Mouse (Mus musculus) limb, embryonic 11.5 days (tissue): Measurements from ENCODE around the gene Susd1. TPM values are rescaled to one million over a fixed set of nuclear protein-coding genes. Genes with fewer than 3 reads are reported as not detected.
"Not testable (repeated sequence)": the region's sequence is repeated elsewhere in the genome, so short reads cannot be mapped to it uniquely, and the experiment has no call there.

ENCODE experiments used
- ATAC-seq: fragments of 200-750 bp; cut with Nextera tagmentation; 2 replicates; pipeline ENCODE4 v1.8.0; 2017; ENCODE audit warnings: low read depth; ENCODE audit not compliant: insufficient number of reproducible peaks, low FRiP score, low TSS enrichment
- DNase-seq: peaks from one replicate; pipeline ENCODE4 v3.0.0-alpha.2; 2015; ENCODE audit warnings: low spot score
- H3K27ac ChIP-seq: fragments of 300-500 bp; sonication (generic); replicated peaks from 2 replicates; pipeline ENCODE4 v1.5.1; 2014; ENCODE audit warnings: low read depth, mild to moderate bottlenecking, low read length
- H3K27me3 ChIP-seq: fragments of 300-500 bp; sonication (generic); 2 replicates; pipeline ENCODE4 v1.6.1; 2014; ENCODE audit warnings: mild to moderate bottlenecking, low read length, mixed read lengths; ENCODE audit not compliant: control insufficient read depth, insufficient read depth
- H3K36me3 ChIP-seq: fragments of 300-500 bp; sonication (generic); 2 replicates; pipeline ENCODE4 v1.6.1; 2014; ENCODE audit warnings: mild to moderate bottlenecking, low read length, moderate library complexity, mixed read lengths; ENCODE audit not compliant: control insufficient read depth, insufficient read depth
- H3K4me1 ChIP-seq: fragments of 300-500 bp; sonication (generic); 2 replicates; pipeline ENCODE4 v1.6.1; 2014; ENCODE audit warnings: low read length, mixed read lengths; ENCODE audit not compliant: control insufficient read depth, insufficient read depth
- H3K4me2 ChIP-seq: fragments of 300-500 bp; sonication (generic); 2 replicates; pipeline ENCODE4 v1.6.1; 2014; ENCODE audit warnings: low read depth, mild to moderate bottlenecking, moderate library complexity; ENCODE audit not compliant: severe bottlenecking
- H3K4me3 ChIP-seq: fragments of 300-500 bp; sonication (generic); 2 replicates; pipeline ENCODE4 v1.5.1; 2014; ENCODE audit warnings: low read depth, low read length
- H3K9ac ChIP-seq: fragments of 300-500 bp; sonication (generic); 2 replicates; pipeline ENCODE4 v1.6.1; 2014; ENCODE audit warnings: mild to moderate bottlenecking, low read length
- H3K9me3 ChIP-seq: fragments of 300-500 bp; sonication (generic); 2 replicates; pipeline ENCODE4 v1.6.1; 2016; ENCODE audit warnings: low read length; ENCODE audit not compliant: control insufficient read depth
- WGBS: fragments of 180-500 bp; shearing (Covaris S2); extraction: QIAGEN DNeasy Blood & Tissue Kit; methylation state at CpG from one replicate; pipeline ENCODE4 v1.1.7; 2014; 5-methylcytosine and 5-hydroxymethylcytosine counted together
- polyA plus RNA-seq: library from polyadenylated mRNA; unstranded; fragments of >200 nt; fragmentation: Nextera tagmentation; extraction: Ambion mirVana; gene quantifications from 2 replicates; pipeline ENCODE4 v1.2.1, GENCODE M21; 2014

Gene Susd1
- polyA plus RNA-seq, 1 experiment from 2014 or later = 0.99 TPM

DNA sequence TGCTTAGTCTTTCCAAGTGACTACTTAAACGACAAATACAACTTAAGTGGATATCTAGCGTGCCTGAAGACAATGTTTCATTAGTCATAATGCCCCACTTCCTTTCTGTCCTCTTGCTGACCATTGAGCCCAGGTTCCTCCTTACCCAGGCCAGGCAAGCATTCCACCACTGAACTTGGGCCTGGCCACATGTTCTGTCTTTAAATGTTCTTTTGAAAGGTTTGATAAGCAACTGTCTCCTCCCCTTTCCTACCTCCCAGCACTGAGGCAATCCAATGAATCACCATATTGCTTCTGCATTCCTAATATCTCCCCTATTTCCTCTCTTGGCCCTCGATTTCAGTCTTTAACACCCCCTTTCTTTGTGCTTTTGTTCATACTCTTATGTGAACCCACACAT is 143.8 kb downstream of the Susd1 start:
- Histone ChIP-seq H3K4me3 (no peak overlapping the region), H3K27ac (no peak overlapping the region), H3K9ac (no peak overlapping the region), H3K4me2 (no peak overlapping the region), H3K36me3 (no peaks in the 10 kb centered on the region), H3K27me3 (no peaks in the 10 kb centered on the region), H3K4me1 (no peaks in the 10 kb centered on the region), H3K9me3 (no peaks in the 10 kb centered on the region)
- 95% methylated on average over 3 of the region's 3 CpGs for WGBS
- ATAC-seq = no peak
- no peak for DNase-seq

DNA sequence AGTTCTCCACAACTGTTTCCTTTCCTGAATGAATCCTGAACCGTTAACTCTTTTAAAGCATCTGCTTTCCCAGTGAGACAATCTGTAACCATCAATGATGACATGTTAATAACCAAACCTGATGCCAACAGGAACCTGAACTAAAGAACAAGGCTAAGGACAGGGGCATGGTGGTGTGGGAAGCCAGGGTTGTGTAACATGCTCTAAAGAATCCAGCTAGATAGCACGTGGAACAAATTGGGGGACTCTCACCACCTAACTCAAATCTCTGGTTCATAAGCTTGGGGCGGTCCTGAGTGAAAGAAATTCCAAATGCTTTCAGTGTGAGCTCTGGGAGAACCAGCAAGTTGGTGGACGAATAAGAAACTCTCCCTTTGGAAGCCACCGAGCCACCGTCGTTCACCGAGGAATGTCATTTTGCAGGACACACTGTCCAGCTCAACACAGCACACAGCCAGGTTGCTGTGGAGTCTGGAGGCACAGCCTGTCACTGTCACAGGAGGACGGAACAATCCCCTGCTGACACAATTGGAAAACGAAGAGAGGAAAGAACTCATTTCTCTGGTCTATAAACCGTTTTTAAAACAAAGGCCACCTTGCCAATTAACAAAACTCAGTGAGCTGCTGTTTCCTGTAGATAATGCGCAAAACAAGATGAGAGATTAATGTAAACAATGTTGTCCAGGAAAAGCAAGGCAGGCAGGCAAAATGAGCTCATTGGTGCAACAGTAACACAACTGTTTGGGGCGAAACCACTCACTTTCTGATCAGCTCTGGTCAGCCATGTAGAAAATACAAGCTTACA is 146.3 kb downstream of the Susd1 start:
- ATAC-seq (no peak), DNase-seq (no peak)
- Histone ChIP-seq H3K27me3 (no peaks in the 10 kb centered on the region), H3K9me3 (no peaks in the 10 kb centered on the region), H3K9ac (no peak overlapping the region), H3K4me1 (no peaks in the 10 kb centered on the region), H3K4me2 (no peak overlapping the region), H3K4me3 (no peak overlapping the region), H3K27ac (no peak overlapping the region), H3K36me3 (no peaks in the 10 kb centered on the region)
- WGBS = 82% methylated on average over 13 of the region's 13 CpGs

DNA sequence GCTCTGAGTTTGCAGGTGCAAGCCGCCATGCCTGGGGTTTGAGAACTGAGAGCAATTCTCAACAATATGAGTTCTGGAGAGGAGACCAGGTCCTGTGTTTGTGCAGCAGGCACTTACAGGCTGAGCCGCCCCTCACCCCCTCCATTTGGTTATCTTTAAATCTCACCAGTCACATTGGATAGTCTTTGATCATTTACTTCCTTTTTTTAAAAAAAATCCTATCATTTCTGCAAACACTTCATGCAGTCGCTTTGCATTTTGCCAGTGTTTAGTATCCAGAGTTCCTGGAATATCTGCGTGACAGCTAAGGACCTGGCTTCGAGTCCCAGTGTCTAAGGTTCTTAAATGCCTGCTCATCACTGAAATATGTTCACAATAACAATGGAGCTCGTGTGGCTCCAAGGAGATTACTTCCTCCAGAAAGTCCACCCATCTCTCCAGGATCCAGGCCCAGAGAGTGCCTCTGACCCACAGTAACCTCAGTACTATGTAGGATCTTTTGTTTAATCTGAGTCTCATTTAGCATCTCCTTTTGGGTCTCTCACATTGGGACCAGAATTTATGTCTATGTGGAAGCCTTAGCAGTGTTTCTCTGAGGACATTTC is 147.4 kb downstream of the Susd1 start:
- Histone ChIP-seq H3K4me2 (no peak overlapping the region), H3K4me1 (no peaks in the 10 kb centered on the region), H3K27me3 (no peaks in the 10 kb centered on the region), H3K4me3 (no peak overlapping the region), H3K9ac (no peak overlapping the region), H3K9me3 (no peaks in the 10 kb centered on the region), H3K27ac (no peak overlapping the region), H3K36me3 (no peaks in the 10 kb centered on the region)
- DNase-seq = no peak
- 76% methylated on average over 6 of the region's 6 CpGs for WGBS
- no peak for ATAC-seq

DNA sequence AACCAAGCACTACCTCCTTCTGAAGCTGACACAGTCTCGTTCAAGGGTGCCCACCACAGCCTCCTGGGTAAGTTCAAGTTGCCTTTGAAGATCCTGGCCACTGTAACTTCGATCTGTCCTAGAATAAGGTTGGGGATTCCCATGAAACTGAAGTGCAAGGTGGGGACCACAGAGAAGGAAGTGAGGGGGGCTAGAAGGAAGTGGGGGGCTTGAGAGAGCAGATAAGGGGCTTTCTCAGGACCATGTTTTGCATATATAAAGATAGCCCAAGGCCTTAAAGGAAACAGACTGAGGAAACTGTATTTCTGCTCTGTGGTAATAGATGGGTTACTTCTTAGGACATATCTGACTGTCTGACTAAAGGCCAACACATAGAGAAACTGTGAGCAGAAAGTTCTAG is 151.3 kb downstream of the Susd1 start:
- Histone ChIP-seq H3K4me1 (no peaks in the 10 kb centered on the region), H3K4me3 (no peak overlapping the region), H3K27ac (no peak overlapping the region), H3K36me3 (no peaks in the 10 kb centered on the region), H3K27me3 (no peaks in the 10 kb centered on the region), H3K9me3 (0 out of 2 replicates have a peak, but pooled peaks cover 3% of the 10 kb centered on the region), H3K4me2 (no peak overlapping the region), H3K9ac (no peak overlapping the region)
- 82% methylated on average over 2 of the region's 2 CpGs for WGBS
- ATAC-seq (no peak), DNase-seq (no peak)

DNA sequence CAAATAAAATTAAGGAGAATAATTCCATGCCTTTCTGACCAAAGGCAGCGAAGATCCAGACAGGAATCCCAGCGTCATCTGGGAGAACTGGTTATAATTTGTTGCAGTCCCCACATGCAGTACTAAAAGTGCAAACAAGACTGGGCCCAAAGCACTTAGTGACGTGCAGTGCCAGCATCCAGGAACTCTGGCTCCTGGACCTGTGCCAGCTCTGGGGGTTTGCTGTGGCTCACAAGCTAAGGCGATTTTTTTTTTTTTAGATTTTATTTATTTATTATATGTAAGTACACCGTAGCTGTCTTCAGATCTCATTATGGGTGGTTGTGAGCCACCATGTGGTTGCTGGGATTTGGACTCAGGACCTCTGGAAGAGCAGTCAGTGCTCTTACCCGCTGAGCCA is 152.1 kb downstream of the Susd1 start:
- H3K4me3 ChIP-seq, H3K4me2 ChIP-seq, DNase-seq, H3K9ac ChIP-seq, H3K9me3 ChIP-seq, H3K27me3 ChIP-seq, H3K4me1 ChIP-seq, H3K27ac ChIP-seq, H3K36me3 ChIP-seq, ATAC-seq: not testable (repeated sequence)
- WGBS = 74% methylated on average over 6 of the region's 6 CpGs

DNA sequence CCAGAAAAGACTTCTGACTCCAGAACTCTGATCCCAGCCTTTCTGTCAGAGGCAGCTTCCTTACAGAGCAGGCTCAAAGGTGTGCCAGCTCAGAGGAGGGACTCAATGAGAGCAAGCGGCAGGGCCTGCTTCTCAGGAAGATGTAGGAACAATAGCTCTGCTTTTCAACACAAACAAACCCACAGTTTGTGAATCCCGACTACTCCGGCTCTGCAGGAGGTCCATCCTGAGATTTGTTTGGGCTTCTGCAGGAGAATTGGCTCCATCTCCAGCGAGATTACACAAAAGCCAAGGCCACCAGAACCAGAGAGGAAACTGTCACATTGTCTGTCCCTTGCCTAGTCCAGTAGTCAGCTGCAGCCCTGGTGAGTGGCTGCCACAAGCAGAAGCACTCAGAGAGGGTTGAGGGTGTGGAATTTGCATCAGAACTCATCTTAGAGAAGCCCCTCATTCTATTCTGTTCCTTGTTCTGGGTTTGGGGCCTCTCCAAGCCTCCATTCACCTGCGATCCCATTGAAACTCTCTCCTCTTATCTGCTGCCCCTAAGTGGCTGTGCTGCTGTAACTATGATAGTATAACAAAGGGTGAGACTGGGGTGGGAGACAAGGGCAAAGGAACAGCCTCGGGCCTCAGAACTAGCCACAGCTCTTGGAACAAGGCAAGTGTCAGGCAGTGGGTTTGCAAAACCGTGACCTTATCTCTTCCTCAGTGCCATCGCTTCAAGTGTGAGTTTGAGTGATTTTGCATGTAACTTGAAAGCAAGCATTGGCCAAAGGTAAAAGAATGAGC is 155.5 kb downstream of the Susd1 start:
- 59% methylated on average over 8 of the region's 8 CpGs for WGBS
- no peak overlapping the region for H3K27ac ChIP-seq
- DNase-seq = no peak

DNA sequence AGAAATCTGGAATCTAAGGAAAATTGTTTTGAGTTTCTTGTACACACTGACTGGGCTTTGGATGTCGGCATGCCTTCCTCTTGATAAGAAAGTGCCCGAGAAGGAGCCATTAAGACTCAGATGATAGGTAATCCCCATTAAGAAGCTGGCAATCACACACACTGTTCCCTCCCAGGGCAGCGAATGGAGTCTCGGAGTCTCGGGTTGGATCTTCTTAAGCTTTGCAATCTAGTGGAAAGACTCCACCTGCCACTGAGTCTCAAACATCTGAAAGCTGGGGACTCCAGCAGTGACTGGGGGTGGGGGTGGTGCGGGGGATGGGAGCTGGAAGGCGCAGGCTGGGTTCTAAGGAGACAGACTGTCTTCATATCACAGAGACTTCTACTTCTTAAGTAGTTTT is 156.3 kb downstream of the Susd1 start:
- ATAC-seq = no peak
- H3K4me3 ChIP-seq = no peak overlapping the region
- H3K27ac ChIP-seq = no peak overlapping the region
- 0 out of 2 replicates have a peak, but pooled peaks cover 3% of the 10 kb centered on the region for H3K9me3 ChIP-seq
- no peaks in the 10 kb centered on the region for H3K27me3 ChIP-seq
- H3K4me2 ChIP-seq = no peak overlapping the region
- no peak overlapping the region for H3K9ac ChIP-seq
- H3K36me3 ChIP-seq = no peaks in the 10 kb centered on the region
- DNase-seq = no peak
- no peaks in the 10 kb centered on the region for H3K4me1 ChIP-seq
- WGBS = 45% methylated on average over 7 of the region's 7 CpGs

More for the DNA sequence above, 155.5 kb downstream of the Susd1 start:
- no peaks in the 10 kb centered on the region for H3K4me1 ChIP-seq
- no peaks in the 10 kb centered on the region for H3K27me3 ChIP-seq
- no peak for ATAC-seq
- H3K4me3 ChIP-seq = no peak overlapping the region
- no peaks in the 10 kb centered on the region for H3K36me3 ChIP-seq
- no peak overlapping the region for H3K9ac ChIP-seq
- H3K4me2 ChIP-seq = no peak overlapping the region
- 0 out of 2 replicates have a peak, but pooled peaks cover 3% of the 10 kb centered on the region for H3K9me3 ChIP-seq

DNA sequence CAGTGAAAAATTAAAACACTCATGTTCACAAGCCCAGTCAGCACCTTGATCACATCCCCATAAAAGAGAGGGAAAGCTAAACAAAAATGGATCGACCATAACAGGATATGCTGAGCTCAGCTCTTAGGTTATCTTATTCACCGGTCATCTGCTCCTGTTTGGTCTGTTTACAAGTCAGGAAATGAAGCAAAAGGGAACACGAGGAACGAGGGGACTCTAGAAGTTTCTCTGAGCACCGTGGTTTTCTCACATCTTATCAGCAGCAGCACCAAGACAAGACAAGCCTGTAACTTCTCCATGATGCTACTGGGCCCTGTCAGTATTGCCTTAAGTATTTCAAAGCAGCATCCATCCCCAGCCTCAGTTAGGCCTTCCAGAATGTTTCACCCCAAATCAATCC is 157.6 kb downstream of the Susd1 start:
- no peak overlapping the region for H3K4me2 ChIP-seq
- H3K27me3 ChIP-seq = no peaks in the 10 kb centered on the region
- 75% methylated on average over 5 of the region's 5 CpGs for WGBS
- H3K36me3 ChIP-seq = no peaks in the 10 kb centered on the region
- DNase-seq (no peak), ATAC-seq (no peak)
- H3K27ac ChIP-seq = no peak overlapping the region
- H3K4me1 ChIP-seq = no peaks in the 10 kb centered on the region
- H3K4me3 ChIP-seq = no peak overlapping the region
- 0 out of 2 replicates have a peak, but pooled peaks cover 3% of the 10 kb centered on the region for H3K9me3 ChIP-seq
- H3K9ac ChIP-seq = no peak overlapping the region
